Mouse (Mus musculus) telencephalon, adult 2 months (tissue): ENCODE data around the gene Myo10.

ENCODE experiments used
- DNase-seq: peaks from one replicate; pipeline ENCODE4 v3.0.0-alpha.2; 2011; ENCODE audit warnings: low read depth, low spot score

Myo10 gene

DNA sequence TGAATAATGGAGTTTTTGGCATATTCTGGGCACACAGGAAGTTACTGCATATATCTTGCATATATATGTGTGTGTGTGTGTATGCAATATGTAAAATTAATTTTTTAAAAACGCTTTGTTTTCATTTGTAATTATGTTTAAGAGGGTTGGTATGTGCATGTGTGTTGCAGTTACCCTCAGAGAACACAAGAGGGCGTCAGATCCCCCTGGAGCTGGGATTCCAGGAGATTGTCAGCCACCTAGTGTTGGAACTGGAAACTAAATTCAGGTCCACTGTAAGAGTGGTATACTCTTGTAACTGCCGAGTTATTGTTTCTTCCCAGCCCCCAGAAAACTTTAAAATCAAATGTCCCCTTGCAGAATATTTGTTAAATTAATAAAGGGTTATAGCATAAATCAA is 174.0 kb downstream of the Myo10 start:
- DNase-seq = no peak

- DNase-seq = no peak
Measured at GRCm38 (mm10) chr15:25797179-25797578, 174.9 kb downstream of the Myo10 start.

GRCm38 (mm10) chr15:25797888-25798287 is 175.6 kb downstream of the Myo10 start:
- DNase-seq = no peak

- no peak for DNase-seq
Measured at GRCm38 (mm10) chr15:25801726-25802125, 179.4 kb downstream of the Myo10 start.

- peak; percentile 39 for DNase-seq
Measured at GRCm38 (mm10) chr15:25802194-25802593, 179.9 kb downstream of the Myo10 start.

GRCm38 (mm10) chr15:25803111-25803510 is 180.8 kb downstream of the Myo10 start:
- DNase-seq = no peak

- DNase-seq = peak; percentile 36
Measured at GRCm38 (mm10) chr15:25805336-25806110, 183.2 kb downstream of the Myo10 start.

DNA sequence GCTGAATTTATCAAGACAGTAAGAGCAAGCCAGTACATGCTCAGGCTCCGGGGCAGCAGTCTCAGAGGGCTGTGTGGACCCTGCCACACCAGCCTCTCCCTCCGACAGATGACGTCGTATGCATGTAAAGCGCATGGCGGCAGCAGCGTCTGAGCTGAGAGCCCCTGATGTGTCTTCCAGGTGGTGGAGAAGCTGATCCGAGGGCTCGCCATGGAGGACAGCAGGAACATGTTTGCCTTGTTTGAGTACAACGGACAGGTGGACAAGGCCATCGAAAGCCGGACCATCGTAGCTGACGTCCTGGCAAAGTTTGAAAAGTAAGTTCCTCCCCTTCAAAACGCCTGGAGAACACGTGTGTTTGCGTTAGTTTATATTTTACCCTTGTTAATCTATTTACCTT is 184.0 kb downstream of the Myo10 start:
- DNase-seq = no peak

DNA sequence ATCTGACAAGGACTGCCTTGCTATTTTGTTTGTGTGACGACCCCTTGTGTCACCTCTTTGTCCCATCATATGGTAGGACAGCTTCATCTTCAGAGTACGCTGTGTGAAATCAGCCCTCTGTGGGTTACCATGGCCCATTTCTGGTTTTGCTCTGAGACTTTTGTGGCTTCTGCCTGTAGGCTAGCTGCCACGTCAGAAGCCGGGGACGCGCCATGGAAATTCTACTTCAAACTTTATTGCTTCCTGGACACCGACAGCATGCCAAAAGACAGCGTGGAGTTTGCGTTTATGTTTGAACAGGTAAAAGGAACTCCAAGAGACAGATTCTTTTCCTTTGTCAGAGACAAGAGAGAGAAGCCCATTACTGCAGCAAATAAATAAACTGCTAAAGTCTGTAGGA is 184.6 kb downstream of the Myo10 start:
- no peak for DNase-seq

GRCm38 (mm10) chr15:25808677-25809460 is 186.5 kb downstream of the Myo10 start:
- no peak for DNase-seq

DNA sequence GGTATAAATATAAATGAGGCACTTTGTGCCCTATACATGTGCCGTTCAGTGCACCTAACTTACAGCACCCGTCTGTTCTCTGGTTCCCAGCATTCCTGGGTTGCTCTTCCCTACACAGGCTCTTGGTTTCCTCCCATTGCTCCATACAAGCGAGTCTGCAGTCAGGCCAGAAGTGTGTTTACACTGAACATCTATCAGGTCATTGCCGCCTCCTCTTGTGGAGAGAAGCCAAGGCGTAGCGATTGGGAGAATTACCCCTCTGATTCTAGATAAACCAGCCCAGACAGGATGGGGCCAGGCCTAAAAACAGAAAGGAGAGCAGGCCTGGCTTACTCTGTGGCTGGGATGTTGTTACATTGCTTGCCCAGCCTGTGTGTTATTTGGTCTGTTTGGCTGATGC is 187.3 kb downstream of the Myo10 start:
- no peak for DNase-seq

DNA sequence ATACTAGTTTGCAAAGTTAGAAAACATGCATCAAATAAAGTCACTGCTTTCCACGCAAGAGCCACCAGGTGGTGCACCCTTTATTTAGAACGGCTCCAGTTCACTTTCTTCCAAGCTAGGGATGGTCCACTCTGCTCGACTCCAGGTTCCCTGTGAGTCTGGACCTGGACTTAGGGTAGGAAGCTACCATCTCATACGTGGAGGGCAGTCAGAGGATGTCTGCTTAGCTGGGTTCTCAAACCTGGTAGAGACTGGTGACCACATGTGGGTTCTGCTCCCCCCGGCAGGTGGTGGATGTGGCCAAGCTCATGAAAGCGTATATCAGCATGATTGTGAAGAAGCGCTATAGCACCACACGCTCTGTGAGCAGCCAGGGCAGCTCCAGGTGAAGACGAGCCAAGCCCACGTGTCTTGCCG is 189.5 kb downstream of the Myo10 start:
- no peak for DNase-seq

- DNase-seq = no peak
Measured at GRCm38 (mm10) chr15:25812479-25812878, 190.2 kb downstream of the Myo10 start.

DNA sequence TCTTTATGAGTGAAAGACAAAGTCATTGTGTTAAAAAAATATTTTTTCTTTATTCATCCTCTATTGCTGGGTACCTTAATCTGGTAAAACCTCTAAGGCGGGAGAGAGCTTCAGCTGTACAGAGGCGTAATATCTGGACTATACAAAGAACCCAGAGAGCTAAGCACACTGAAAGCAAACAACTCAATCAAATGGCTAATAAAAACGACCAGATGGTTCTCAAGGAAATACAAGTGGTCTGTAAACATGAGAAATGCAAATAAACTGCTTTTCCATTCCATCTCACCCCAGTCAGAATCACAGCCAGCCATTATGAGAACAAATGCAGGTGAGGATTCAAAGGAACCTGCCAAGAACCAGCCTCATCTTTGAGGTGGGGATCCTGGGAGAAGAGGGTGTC is 192.2 kb downstream of the Myo10 start:
- no peak for DNase-seq

DNA sequence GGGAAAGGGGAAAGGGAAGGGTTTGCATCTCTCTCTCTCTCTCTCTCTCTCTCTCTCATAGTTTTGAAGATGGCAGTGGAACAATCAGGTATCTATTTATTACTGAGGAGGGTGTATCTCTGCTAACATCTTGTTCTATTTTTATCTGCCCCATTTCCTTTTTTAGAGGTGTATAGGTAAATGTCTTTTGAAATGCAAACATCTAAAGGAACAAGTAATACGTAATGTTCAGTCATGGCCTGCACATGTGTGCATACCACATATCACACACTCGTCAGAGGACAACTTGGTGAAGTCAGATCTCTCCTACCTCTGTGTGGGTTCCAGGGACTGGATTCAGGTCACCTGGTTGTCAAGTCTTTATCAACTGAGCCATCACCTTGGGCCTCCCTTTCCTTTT is 194.9 kb downstream of the Myo10 start:
- DNase-seq = no peak

- DNase-seq = no peak
Measured at GRCm38 (mm10) chr15:25821981-25822380, 199.7 kb downstream of the Myo10 start.

DNA sequence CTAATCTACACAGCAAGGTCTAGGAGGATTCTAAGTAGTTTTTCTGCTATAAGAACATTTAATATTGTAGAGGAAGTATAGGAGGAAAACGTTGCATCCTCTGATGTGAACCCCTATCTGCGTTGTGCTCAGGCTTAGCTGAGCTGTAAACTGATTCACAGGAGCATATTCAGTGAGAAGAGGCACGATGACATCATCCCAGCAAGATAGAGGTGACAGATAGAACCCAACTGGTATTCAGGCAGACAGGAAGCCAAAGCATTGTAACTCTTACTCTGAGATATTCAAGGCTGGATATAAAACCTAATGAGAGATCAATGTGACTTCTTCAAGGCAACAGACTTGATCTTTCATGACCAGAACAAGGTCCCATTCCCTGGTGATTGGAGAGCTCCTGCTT is 200.3 kb downstream of the Myo10 start:
- no peak for DNase-seq

GRCm38 (mm10) chr15:25826531-25826961 is 204.2 kb downstream of the Myo10 start:
- DNase-seq = peak; percentile 45

DNA sequence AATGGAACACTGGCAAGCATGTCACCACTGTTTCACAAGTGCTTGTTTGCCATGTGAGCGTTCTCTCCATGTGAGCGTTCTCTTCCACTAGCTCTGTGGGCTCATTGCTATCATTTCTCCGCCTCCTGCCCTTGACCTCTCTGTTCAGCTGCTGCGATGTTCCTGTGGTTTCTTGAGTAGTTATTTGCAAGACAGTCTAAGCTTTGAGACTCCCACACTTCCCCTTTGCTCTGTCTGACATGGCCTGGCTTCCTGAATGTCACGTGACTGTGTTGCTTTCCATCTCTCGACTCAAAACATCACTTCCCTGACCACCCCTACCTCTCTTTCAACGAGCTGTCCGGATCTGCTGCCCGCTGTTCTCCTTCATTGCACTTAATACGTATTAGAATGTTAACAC is 206.1 kb downstream of the Myo10 start:
- no peak for DNase-seq

GRCm38 (mm10) chr15:25830426-25830825 is 208.1 kb downstream of the Myo10 start:
- DNase-seq = no peak

GRCm38 (mm10) chr15:25834282-25834681 is 212.0 kb downstream of the Myo10 start:
- no peak for DNase-seq

DNA sequence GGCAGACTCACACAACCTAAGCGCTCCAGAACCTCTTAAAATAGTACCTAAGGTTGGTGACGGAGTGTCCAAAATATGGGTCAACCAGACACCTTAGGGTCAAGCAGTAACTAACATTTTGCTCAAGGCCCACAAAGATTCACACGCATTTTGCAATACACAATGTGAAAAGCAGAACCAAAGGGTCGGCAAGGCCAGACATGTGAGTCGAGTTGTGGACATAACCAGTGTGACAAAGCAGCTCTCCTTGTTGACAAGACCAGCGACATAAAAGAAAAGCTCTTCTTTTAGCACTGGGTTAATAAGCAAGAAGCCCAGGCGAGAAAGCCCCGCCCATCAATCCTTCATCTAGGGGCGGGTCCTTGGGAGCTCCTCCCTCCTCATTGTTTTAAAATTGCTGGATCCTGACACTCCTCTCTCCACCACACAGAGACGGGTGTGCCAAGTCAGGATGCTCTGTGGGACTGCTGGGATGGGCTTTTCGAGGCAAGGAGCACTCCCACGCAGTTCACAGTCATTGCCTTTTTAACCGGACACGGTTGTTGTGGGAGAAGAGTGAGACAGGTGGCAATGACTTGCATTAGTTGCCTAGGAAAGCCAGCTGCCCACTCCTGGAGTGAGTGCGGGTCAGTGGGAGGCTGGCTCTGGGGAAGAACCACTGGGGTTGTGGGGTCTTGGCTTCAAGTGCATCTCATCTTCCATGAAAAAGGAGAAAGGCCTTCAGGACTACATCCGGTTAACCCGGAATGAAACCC is 212.8 kb downstream of the Myo10 start:
- no peak for DNase-seq
